Mouse (Mus musculus): ENCODE results near the gene Pam. TPM values are rescaled to one million over a fixed set of nuclear protein-coding genes. Genes with fewer than 3 reads are reported as not detected.
"Not testable (repeated sequence)": the region's sequence is repeated elsewhere in the genome, so short reads cannot be mapped to it uniquely, and the experiment has no call there.

Pam gene
- total RNA-seq, 2 experiments from 2014 or later = 61.1 to 72.7 TPM

GRCm38 (mm10) chr1:97794110-97794509, 301.3 kb downstream of the Pam start:
- intact Hi-C loops (cut with DNase I; ENCODE audit: low total_unique reads) = no loop called here
- DNase-seq = no peak

GRCm38 (mm10) chr1:97788490-97788889, 307.0 kb downstream of the Pam start:
- intact Hi-C loops (cut with DNase I; ENCODE audit: low total_unique reads) = no loop called here
- DNase-seq = no peak

- intact Hi-C loops (cut with DNase I; ENCODE audit: low total_unique reads) = no loop called here
- DNase-seq = no peak
These were observed 307.8 kb downstream of the Pam start for GRCm38 (mm10) chr1:97787674-97788073.

GRCm38 (mm10) chr1:97785685-97786393, 309.6 kb downstream of the Pam start:
- intact Hi-C loops (cut with DNase I; ENCODE audit: low total_unique reads) = no loop called here

GRCm38 (mm10) chr1:97784928-97785327, 310.5 kb downstream of the Pam start:
- intact Hi-C loops (cut with DNase I; ENCODE audit: low total_unique reads) = no loop called here
- no peak for DNase-seq

More at GRCm38 (mm10) chr1:97785685-97786393, 309.6 kb downstream of the Pam start:
- DNase-seq = no peak

- intact Hi-C loops (cut with DNase I; ENCODE audit: low total_unique reads) = no loop called here
- DNase-seq = no peak
These were observed 313.8 kb downstream of the Pam start for GRCm38 (mm10) chr1:97781674-97782073.

GRCm38 (mm10) chr1:97773973-97774372, 321.5 kb downstream of the Pam start:
- no peak for DNase-seq
- intact Hi-C loops (cut with DNase I; ENCODE audit: low total_unique reads) = no loop called here

GRCm38 (mm10) chr1:97773362-97773761, 322.1 kb downstream of the Pam start:
- no peak for DNase-seq
- intact Hi-C loops (cut with DNase I; ENCODE audit: low total_unique reads) = no loop called here

GRCm38 (mm10) chr1:97771727-97772126, 323.7 kb downstream of the Pam start:
- intact Hi-C loops (cut with DNase I; ENCODE audit: low total_unique reads) = no loop called here
- DNase-seq = no peak

- peak; percentile 7 for DNase-seq
- intact Hi-C loops (cut with DNase I; ENCODE audit: low total_unique reads) = no loop called here
These were observed 324.3 kb downstream of the Pam start for GRCm38 (mm10) chr1:97771118-97771517.

- DNase-seq = peak; percentile 95
- intact Hi-C loops (cut with DNase I; ENCODE audit: low total_unique reads) = no loop called here
These were observed 325.3 kb downstream of the Pam start, which contains the start of the genes Gin1 and Ppip5k2 for GRCm38 (mm10) chr1:97769904-97770753. Gin1 (plus strand) TSS chr1:97770172. Ppip5k2 (minus strand) TSS chr1:97770411.

GRCm38 (mm10) chr1:97769294-97769903, 326.0 kb downstream of the Pam start:
- DNase-seq = peak; percentile 7
- intact Hi-C loops (cut with DNase I; ENCODE audit: low total_unique reads) = no loop called here

- DNase-seq = no peak
- intact Hi-C loops (cut with DNase I; ENCODE audit: low total_unique reads) = no loop called here
These were observed 326.5 kb downstream of the Pam start for GRCm38 (mm10) chr1:97768906-97769293.

GRCm38 (mm10) chr1:97768089-97768488, 327.4 kb downstream of the Pam start:
- no peak for DNase-seq
- intact Hi-C loops (cut with DNase I; ENCODE audit: low total_unique reads) = no loop called here

- DNase-seq; intact Hi-C loops (cut with DNase I; ENCODE audit: low total_unique reads): not testable (repeated sequence)
These were observed 329.7 kb downstream of the Pam start for GRCm38 (mm10) chr1:97765712-97766111.

- intact Hi-C loops (cut with DNase I; ENCODE audit: low total_unique reads) = no loop called here
- no peak for DNase-seq
These were observed 334.0 kb downstream of the Pam start for GRCm38 (mm10) chr1:97761477-97761876.

GRCm38 (mm10) chr1:97760598-97760997, 334.8 kb downstream of the Pam start:
- intact Hi-C loops (cut with DNase I; ENCODE audit: low total_unique reads) = no loop called here
- no peak for DNase-seq

GRCm38 (mm10) chr1:97759841-97760240, 335.6 kb downstream of the Pam start:
- intact Hi-C loops (cut with DNase I; ENCODE audit: low total_unique reads) = no loop called here
- DNase-seq = no peak

GRCm38 (mm10) chr1:97754392-97754791, 341.1 kb downstream of the Pam start:
- intact Hi-C loops (cut with DNase I; ENCODE audit: low total_unique reads) = no loop called here
- no peak for DNase-seq

GRCm38 (mm10) chr1:97753216-97753615, 342.2 kb downstream of the Pam start:
- intact Hi-C loops (cut with DNase I; ENCODE audit: low total_unique reads) = no loop called here
- DNase-seq = no peak

Measured in gastrocnemius, postnatal 14 days (tissue).